Mouse (Mus musculus) neural tube, embryonic 14.5 days (tissue): ENCODE data around the gene Cecr2. TPM values are rescaled to one million over a fixed set of nuclear protein-coding genes. Genes with fewer than 3 reads are reported as not detected.
"Not testable (repeated sequence)": the region's sequence is repeated elsewhere in the genome, so short reads cannot be mapped to it uniquely, and the experiment has no call there.

Experiments
- ATAC-seq: fragments of 200-750 bp; cut with Nextera tagmentation; 2 replicates; pipeline ENCODE4 v1.8.0; 2017; ENCODE audit warnings: low read depth, mild to moderate bottlenecking, moderate TSS enrichment, moderate library complexity
- H3K27ac ChIP-seq: fragments of 300-500 bp; sonication (generic); 2 replicates; pipeline ENCODE4 v1.5.1; 2014; ENCODE audit warnings: low read depth, mild to moderate bottlenecking, control low read depth, low read length, moderate library complexity, mixed read lengths
- H3K27me3 ChIP-seq: fragments of 300-500 bp; sonication (generic); 2 replicates; pipeline ENCODE4 v1.6.1; 2014; ENCODE audit warnings: low read length; ENCODE audit not compliant: control insufficient read depth, insufficient read depth
- H3K36me3 ChIP-seq: fragments of 300-500 bp; sonication (generic); 2 replicates; pipeline ENCODE4 v1.6.1; 2014; ENCODE audit warnings: low read length, mixed read lengths; ENCODE audit not compliant: control insufficient read depth, insufficient read depth
- H3K4me1 ChIP-seq: fragments of 300-500 bp; sonication (generic); 2 replicates; pipeline ENCODE4 v1.6.1; 2014; ENCODE audit warnings: low read length; ENCODE audit not compliant: control insufficient read depth, insufficient read depth
- H3K4me2 ChIP-seq: fragments of 300-500 bp; sonication (generic); 2 replicates; pipeline ENCODE4 v1.6.1; 2014; ENCODE audit warnings: mild to moderate bottlenecking, low read depth, low read length, control low read depth
- H3K4me3 ChIP-seq: fragments of 300-500 bp; sonication (generic); 2 replicates; pipeline ENCODE4 v1.5.1; 2014; ENCODE audit warnings: low read depth, low read length, control low read depth, mixed read lengths
- H3K9ac ChIP-seq: fragments of 300-500 bp; sonication (generic); replicated peaks from 2 replicates; pipeline ENCODE4 v1.6.1; 2014; ENCODE audit warnings: low read depth, mild to moderate bottlenecking, control low read depth, low read length, mixed read lengths
- H3K9me3 ChIP-seq: fragments of 300-500 bp; sonication (generic); 2 replicates; pipeline ENCODE4 v1.6.1; 2016; ENCODE audit warnings: low read length; ENCODE audit not compliant: control insufficient read depth
- WGBS: fragments of 180-500 bp; shearing (Covaris S2); extraction: QIAGEN DNeasy Blood & Tissue Kit; methylation state at CpG from one replicate; pipeline ENCODE4 v1.1.7; 2014; 5-methylcytosine and 5-hydroxymethylcytosine counted together
- microRNA-seq: library from miRNA; unstranded; fragments of <30 nt; microRNA quantifications from one replicate; pipeline ENCODE4, GENCODE M21; 2016
- polyA plus RNA-seq: library from polyadenylated mRNA; unstranded; fragments of >200 nt; fragmentation: Nextera tagmentation; extraction: Ambion mirVana; gene quantifications from 2 replicates; pipeline ENCODE4 v1.2.1, GENCODE M21; 2014

The Cecr2 gene
- polyA plus RNA-seq, 1 experiment from 2014 or later = 3.1 TPM

DNA sequence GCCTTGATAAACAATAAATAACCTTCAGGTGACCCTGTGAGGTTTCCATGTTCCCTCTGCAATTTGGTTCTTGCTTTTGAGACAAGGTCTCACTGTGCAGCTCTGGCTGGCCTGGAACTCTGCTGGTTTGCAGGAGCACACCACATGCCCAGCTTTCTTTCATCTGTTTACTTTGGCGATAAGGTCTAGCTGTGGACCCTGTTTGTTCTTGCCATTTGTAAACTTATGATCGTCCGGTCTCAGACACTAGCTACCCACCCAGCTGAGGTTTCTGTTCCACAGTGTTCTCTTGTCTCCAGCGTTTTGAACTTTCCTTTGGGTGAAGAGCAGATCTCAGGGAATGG lies 141.5 kb downstream of the Cecr2 start:
- Histone ChIP-seq H3K9me3 (no peaks in the 10 kb centered on the region), H3K4me2 (no peak overlapping the region), H3K27me3 (no peaks in the 10 kb centered on the region), H3K27ac (no peak overlapping the region), H3K4me3 (no peak overlapping the region), H3K9ac (no peak overlapping the region), H3K4me1 (no peaks in the 10 kb centered on the region), H3K36me3 (peaks cover 57% of the 10 kb centered on the region)
- 95% methylated on average over 4 of the region's 4 CpGs for WGBS
- ATAC-seq = no peak

DNA sequence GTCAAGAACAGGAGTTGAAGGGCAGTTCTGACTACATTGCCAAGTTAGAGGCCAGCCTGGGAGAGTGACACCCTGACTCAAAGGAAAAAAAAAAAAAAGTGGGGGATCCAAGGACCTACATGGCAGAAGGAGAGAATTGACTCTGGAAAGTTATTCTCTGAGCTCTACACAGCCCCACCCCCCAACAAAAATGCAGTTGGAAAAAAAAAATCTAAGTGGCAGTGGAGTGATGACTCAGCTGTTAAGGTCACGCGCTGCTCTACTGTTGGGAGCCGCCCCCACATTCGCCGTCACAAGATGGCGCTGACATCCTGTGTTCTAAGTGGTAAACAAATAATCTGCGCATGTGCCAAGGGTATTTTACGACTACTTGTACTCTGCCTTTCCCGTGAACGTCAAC lies 145.8 kb downstream of the Cecr2 start:
- H3K9ac ChIP-seq, H3K4me3 ChIP-seq, H3K4me2 ChIP-seq, H3K9me3 ChIP-seq, ATAC-seq, H3K27me3 ChIP-seq, H3K4me1 ChIP-seq, H3K27ac ChIP-seq: not testable (repeated sequence)
- WGBS = over 99% methylated on average over 6 of the region's 10 CpGs
- peaks cover 24% of the 10 kb centered on the region for H3K36me3 ChIP-seq

DNA sequence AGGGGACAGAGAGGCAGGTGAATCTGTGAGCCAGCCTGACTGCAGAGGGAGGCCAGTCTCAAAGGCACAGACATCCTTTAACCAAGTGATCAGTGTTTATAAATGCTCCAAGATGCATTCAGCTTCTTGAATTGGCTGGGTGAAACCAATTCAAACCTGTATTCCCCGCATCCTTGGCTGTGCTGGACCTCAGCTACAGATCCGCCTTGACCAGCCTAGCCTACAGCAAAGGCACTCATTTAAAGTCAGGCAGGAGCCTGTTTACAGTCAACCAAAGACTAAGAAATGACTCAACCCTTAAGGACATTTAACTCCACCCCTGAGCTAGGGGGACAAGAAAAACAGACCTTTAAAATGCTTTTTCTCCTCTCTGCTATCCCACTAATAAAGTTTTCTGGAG lies 153.1 kb downstream of the Cecr2 start:
- H3K27ac ChIP-seq = no peak overlapping the region
- peaks cover 6% of the 10 kb centered on the region; the same call in 1 of the 2 replicates for H3K4me1 ChIP-seq
- no peaks in the 10 kb centered on the region for H3K9me3 ChIP-seq
- H3K9ac ChIP-seq = no peak overlapping the region
- H3K4me3 ChIP-seq = no peak overlapping the region
- H3K27me3 ChIP-seq = no peaks in the 10 kb centered on the region
- no peak for ATAC-seq
- 98% methylated on average over 2 of the region's 2 CpGs for WGBS
- H3K36me3 ChIP-seq = peaks cover 11% of the 10 kb centered on the region
- no peak overlapping the region for H3K4me2 ChIP-seq

DNA sequence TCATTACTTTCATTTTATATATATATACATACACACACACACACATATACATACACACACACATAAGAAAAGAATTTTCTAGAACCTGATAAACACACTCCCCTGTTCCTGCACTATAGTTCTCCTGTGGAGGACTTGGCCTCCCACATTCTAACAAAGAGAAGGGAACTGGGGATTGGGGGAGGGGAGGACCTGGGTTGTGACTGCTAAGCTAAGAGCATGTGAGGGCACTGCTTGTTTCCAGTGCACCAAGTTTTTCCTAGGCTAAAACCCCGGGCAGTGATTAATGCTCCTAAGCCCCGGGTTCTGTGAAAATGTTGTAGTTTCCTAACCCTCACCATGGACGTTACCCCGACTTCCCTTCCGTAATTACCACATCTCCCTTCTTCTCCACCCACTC lies 154.0 kb downstream of the Cecr2 start:
- Histone ChIP-seq H3K36me3 (peaks cover 11% of the 10 kb centered on the region), H3K4me1 (peaks cover 6% of the 10 kb centered on the region; the same call in 1 of the 2 replicates), H3K4me2 (peak overlapping the region; percentile 4; the same call in 1 of the 2 replicates), H3K9me3 (no peaks in the 10 kb centered on the region), H3K27me3 (no peaks in the 10 kb centered on the region), H3K9ac (no peak overlapping the region), H3K4me3 (no peak overlapping the region), H3K27ac (no peak overlapping the region)
- 94% methylated on average over 5 of the region's 5 CpGs for WGBS
- no peak for ATAC-seq

Small RNA genes within 50 kb of the gene (microRNA-seq; reads per million reads assigned to microRNA genes)
- not detected for gene Gm25193

Other genes starting within 250 kb of the Cecr2 start
- 3.1 and 3.2 TPM in 2 replicates for gene Il17ra, start 203.1 kb upstream of the Cecr2 start, polyA plus RNA-seq
- gene Tmem121b, start 172.6 kb upstream of the Cecr2 start, polyA plus RNA-seq = 2.8 and 3.3 TPM in 2 replicates
- 11.8 and 14.2 TPM in 2 replicates for gene Hdhd5, start 135.1 kb upstream of the Cecr2 start, polyA plus RNA-seq
- 17.2 and 29.1 TPM in 2 replicates for gene Slc25a18, start 107.2 kb downstream of the Cecr2 start, polyA plus RNA-seq
- gene Atp6v1e1, start 156.4 kb downstream of the Cecr2 start, polyA plus RNA-seq = 316 and 335 TPM in 2 replicates
- gene Bcl2l13, start 169.8 kb downstream of the Cecr2 start, polyA plus RNA-seq = 22.3 and 27.5 TPM in 2 replicates